Mouse (Mus musculus) forebrain, embryonic 11.5 days (tissue): Measurements from ENCODE around the gene Acy3. TPM values are rescaled to one million over a fixed set of nuclear protein-coding genes. Genes with fewer than 3 reads are reported as not detected.

Experiments
- ATAC-seq: fragments of 200-750 bp; cut with Nextera tagmentation; replicated peaks from 2 replicates; pipeline ENCODE4 v1.8.0; 2017; ENCODE audit warnings: moderate TSS enrichment; ENCODE audit not compliant: low FRiP score
- DNase-seq: peaks from one replicate; pipeline ENCODE4 v3.0.0-alpha.2; 2017; ENCODE audit warnings: low spot score
- H3K27ac ChIP-seq: fragments of 300-500 bp; sonication (generic); 2 replicates; pipeline ENCODE4 v1.5.1; 2014; ENCODE audit warnings: low read depth, low read length
- H3K27me3 ChIP-seq: fragments of 300-500 bp; sonication (generic); 2 replicates; pipeline ENCODE4 v1.6.1; 2014; ENCODE audit warnings: mild to moderate bottlenecking, low read length, mixed read lengths; ENCODE audit not compliant: control insufficient read depth, insufficient read depth
- H3K36me3 ChIP-seq: fragments of 300-500 bp; sonication (generic); 2 replicates; pipeline ENCODE4 v1.6.1; 2014; ENCODE audit warnings: mild to moderate bottlenecking, low read length, moderate library complexity, mixed read lengths; ENCODE audit not compliant: control insufficient read depth, insufficient read depth
- H3K4me1 ChIP-seq: fragments of 300-500 bp; sonication (generic); replicated peaks from 2 replicates; pipeline ENCODE4 v1.6.1; 2014; ENCODE audit warnings: low read length, mixed read lengths; ENCODE audit not compliant: control insufficient read depth, insufficient read depth
- H3K4me2 ChIP-seq: fragments of 300-500 bp; sonication (generic); 2 replicates; pipeline ENCODE4 v1.6.1; 2014; ENCODE audit warnings: low read depth, mild to moderate bottlenecking, low read length, moderate library complexity, mixed read lengths; ENCODE audit not compliant: severe bottlenecking
- H3K4me3 ChIP-seq: fragments of 300-500 bp; sonication (generic); 2 replicates; pipeline ENCODE4 v1.5.1; 2014; ENCODE audit warnings: low read depth, low read length
- H3K9ac ChIP-seq: fragments of 300-500 bp; sonication (generic); 2 replicates; pipeline ENCODE4 v1.6.1; 2014; ENCODE audit warnings: low read length
- H3K9me3 ChIP-seq: fragments of 300-500 bp; sonication (generic); 2 replicates; pipeline ENCODE4 v1.6.1; 2016; ENCODE audit warnings: low read length, mixed read lengths; ENCODE audit not compliant: control insufficient read depth
- WGBS: fragments of 180-500 bp; shearing (Covaris S2); extraction: QIAGEN DNeasy Blood & Tissue Kit; methylation state at CpG from one replicate; pipeline ENCODE4 v1.1.7; 2014; 5-methylcytosine and 5-hydroxymethylcytosine counted together
- polyA plus RNA-seq: library from polyadenylated mRNA; unstranded; fragments of >200 nt; fragmentation: Nextera tagmentation; extraction: Ambion mirVana; gene quantifications from 2 replicates; pipeline ENCODE4 v1.2.1, GENCODE M21; 2014

Acy3 gene
- polyA plus RNA-seq, 1 experiment from 2014 or later = 1.7 TPM

DNA sequence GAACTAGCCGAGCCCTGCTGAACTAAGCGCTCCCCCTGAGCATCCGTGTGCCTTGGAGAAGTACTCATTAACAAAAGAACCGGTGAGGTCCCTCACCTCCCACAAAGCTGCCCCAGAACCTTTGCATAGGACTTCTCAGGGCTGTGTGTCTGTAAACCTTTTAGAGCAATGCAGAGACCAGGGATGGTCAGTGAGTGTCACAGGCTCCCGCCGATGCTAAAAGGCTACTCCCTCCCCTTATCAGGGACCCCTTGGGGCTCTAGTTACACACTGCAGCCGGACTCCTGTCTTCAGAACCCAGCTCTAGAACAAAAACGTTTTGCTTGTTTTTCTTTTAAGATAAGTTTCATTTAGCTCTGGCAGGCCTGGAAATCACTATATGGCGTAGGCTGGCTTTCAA, 26.7 kb downstream of the Acy3 start:
- no peaks in the 10 kb centered on the region; the same call in 1 of the 2 replicates for H3K36me3 ChIP-seq
- ATAC-seq = no peak; the same call in 1 of the 2 replicates
- peaks cover 5% of the 10 kb centered on the region; the same call in 1 of the 2 replicates for H3K4me1 ChIP-seq
- no peaks in the 10 kb centered on the region for H3K27me3 ChIP-seq
- peak overlapping the region; percentile 59 for H3K9ac ChIP-seq
- H3K4me2 ChIP-seq = peak overlapping the region; percentile 52
- H3K9me3 ChIP-seq = no peaks in the 10 kb centered on the region
- 21% methylated on average over 9 of the region's 9 CpGs for WGBS
- no peak for DNase-seq
- peak overlapping the region; percentile 76 for H3K4me3 ChIP-seq
- H3K27ac ChIP-seq = no peak overlapping the region

DNA sequence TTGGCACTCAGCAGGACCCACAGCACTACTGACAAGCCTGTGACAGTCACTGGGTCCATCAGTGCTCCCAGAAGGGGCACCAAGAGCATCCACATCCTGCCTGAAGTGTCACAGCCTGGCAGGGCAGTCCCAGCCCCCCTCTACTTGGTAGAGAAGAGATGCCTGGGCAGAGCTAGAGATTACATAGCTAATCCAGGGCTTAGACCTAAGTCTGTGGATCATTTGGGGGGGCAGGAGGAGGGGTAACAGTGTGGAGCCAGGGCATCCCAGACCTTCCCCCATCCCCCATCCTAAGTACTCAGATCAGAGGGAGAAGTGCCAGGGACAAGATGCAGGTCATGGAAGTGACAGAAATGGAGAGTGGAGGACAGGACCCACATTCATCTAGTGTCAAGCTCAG, 28.4 kb downstream of the Acy3 start:
- Histone ChIP-seq H3K9ac (no peak overlapping the region), H3K4me2 (no peak overlapping the region), H3K36me3 (no peaks in the 10 kb centered on the region; the same call in 1 of the 2 replicates), H3K27me3 (no peaks in the 10 kb centered on the region), H3K4me3 (no peak overlapping the region), H3K9me3 (no peaks in the 10 kb centered on the region), H3K27ac (no peak overlapping the region), H3K4me1 (peaks cover 5% of the 10 kb centered on the region; the same call in 1 of the 2 replicates)
- no peak for DNase-seq
- ATAC-seq = no peak

DNA sequence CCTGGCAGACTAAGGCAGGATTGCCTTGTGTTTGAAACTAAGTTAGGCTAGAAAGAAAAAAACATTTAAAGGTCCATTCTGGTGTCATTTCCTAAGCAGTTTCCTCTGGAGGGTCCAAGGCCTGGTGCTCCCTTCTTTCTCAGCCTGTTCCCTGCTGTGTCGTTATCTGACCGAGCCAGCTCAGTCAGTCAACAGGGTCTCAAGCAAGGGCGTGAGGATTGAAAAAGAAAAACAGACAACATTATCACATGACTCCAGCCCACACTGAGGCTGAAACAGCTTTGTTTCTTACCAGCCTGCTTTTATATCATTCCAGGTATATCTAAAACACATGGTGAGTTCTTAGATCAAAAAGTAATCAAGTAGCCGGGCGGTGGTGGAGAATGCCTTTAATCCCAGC, 29.3 kb downstream of the Acy3 start:
- Histone ChIP-seq H3K27ac (no peak overlapping the region), H3K27me3 (no peaks in the 10 kb centered on the region), H3K4me2 (no peak overlapping the region), H3K36me3 (no peaks in the 10 kb centered on the region; the same call in 1 of the 2 replicates), H3K4me3 (no peak overlapping the region), H3K9me3 (no peaks in the 10 kb centered on the region), H3K4me1 (peaks cover 5% of the 10 kb centered on the region; the same call in 1 of the 2 replicates), H3K9ac (no peak overlapping the region)
- DNase-seq (no peak), ATAC-seq (no peak)
- WGBS = 66% methylated on average over 5 of the region's 5 CpGs

DNA sequence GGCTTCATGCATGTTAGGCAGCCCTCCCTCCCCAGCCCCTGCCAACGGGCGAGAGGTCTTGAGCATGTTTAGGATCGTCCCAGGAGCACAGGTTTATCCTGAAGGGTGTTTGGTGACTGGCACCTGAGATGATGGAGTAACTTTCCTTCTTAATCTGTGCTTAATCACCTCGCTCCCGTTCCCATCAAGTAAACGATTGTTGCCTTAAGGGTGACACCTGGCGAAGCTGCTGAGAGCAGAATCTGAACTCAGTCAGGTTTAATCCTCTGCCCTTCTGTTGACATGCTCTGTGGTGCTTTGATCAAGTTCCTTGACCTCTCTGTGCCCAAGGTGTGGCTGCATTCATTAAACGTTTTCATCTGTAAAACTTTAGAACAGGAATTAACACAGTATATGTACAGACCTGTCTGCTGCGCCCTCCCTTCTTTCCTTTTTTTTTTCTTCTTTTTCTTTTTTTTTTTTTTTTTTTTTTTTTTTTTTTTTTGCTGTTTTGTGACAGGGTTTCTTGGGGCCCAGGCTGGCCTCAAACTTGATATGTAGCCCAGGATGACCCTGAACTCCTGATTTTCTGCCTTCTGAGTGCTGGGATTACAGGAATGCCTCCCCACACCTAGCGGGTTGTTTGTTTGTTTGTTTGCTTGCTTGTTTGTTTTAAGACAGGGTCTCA, 31.7 kb downstream of the Acy3 start:
- Histone ChIP-seq H3K27me3 (no peaks in the 10 kb centered on the region), H3K36me3 (no peaks in the 10 kb centered on the region), H3K4me1 (no peaks in the 10 kb centered on the region; the same call in 1 of the 2 replicates), H3K27ac (no peak overlapping the region), H3K9me3 (no peaks in the 10 kb centered on the region), H3K4me3 (no peak overlapping the region), H3K9ac (no peak overlapping the region), H3K4me2 (no peak overlapping the region)
- ATAC-seq = no peak
- DNase-seq = no peak
- WGBS = 69% methylated on average over 10 of the region's 10 CpGs

DNA sequence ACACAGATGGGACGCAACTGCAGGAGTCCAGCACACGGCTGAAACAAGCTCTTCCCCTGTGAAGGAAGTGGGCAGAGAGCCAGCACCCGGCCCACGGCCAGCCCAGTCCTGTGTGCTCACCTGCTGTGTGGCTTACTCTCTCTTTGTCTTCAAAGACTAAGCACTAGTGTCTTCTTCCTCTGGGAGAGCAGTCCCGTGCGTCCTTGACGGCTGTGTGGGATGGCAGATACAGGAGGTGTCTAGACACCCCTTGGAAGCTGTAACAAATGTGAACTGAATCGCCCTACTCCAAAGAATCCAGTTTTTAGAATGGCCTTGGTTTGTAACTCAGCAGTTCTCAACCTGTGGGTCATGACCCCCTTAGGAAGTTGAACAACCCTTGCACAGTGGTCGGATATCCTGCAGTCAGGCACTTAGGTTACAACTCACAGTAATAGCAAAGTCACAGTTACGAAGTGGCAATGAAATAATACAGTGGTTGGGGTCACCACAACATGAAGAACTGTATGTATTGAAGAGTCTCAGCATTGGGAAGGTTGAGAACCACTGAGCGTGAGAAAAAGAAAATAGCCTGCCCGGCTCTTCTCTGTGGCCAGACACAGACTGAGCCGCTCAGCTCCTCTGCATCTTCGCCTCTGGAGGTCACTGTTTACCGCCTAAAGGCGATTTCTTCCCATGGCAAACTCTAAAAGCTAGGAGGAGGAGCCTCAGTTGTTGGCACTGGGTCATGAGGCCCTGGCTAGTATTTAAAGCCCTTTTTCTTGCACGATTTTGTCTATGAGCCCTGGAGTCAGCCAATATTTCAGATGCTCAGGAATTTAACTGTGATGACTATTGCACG, 32.6 kb downstream of the Acy3 start:
- no peak for ATAC-seq
- WGBS = 37% methylated on average over 18 of the region's 18 CpGs
- no peak overlapping the region for H3K4me3 ChIP-seq
- no peaks in the 10 kb centered on the region for H3K36me3 ChIP-seq
- H3K27me3 ChIP-seq = no peaks in the 10 kb centered on the region
- H3K4me2 ChIP-seq = no peak overlapping the region
- no peak overlapping the region for H3K27ac ChIP-seq
- DNase-seq = peak; percentile 72
- no peaks in the 10 kb centered on the region; the same call in 1 of the 2 replicates for H3K4me1 ChIP-seq
- no peak overlapping the region for H3K9ac ChIP-seq
- H3K9me3 ChIP-seq = no peaks in the 10 kb centered on the region

DNA sequence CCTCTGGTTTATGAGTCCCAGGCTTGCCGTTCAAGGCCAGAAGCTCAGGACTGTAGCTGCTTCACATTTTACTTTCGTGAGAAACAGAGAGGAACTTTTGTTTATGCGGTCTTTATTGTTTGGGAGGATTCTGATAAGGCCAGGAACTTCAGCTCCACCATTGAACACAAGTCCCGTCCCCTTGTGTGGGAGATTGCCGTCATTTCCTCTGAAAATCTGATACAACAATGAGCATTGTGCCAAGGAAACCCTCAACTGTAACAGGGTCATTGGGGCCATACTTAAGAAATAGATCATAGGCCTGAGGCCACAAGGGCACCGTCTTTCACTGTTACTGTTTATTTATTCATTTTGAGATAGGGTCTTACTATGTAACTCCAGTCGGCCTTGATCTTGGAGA, 36.8 kb downstream of the Acy3 start:
- no peaks in the 10 kb centered on the region; the same call in 1 of the 2 replicates for H3K9me3 ChIP-seq
- H3K4me1 ChIP-seq = no peaks in the 10 kb centered on the region; the same call in 1 of the 2 replicates
- no peaks in the 10 kb centered on the region for H3K36me3 ChIP-seq
- DNase-seq = no peak
- H3K4me2 ChIP-seq = no peak overlapping the region
- H3K4me3 ChIP-seq = no peak overlapping the region
- H3K27ac ChIP-seq = no peak overlapping the region
- no peaks in the 10 kb centered on the region for H3K27me3 ChIP-seq
- 79% methylated on average over 7 of the region's 7 CpGs for WGBS
- ATAC-seq = no peak
- H3K9ac ChIP-seq = no peak overlapping the region

DNA sequence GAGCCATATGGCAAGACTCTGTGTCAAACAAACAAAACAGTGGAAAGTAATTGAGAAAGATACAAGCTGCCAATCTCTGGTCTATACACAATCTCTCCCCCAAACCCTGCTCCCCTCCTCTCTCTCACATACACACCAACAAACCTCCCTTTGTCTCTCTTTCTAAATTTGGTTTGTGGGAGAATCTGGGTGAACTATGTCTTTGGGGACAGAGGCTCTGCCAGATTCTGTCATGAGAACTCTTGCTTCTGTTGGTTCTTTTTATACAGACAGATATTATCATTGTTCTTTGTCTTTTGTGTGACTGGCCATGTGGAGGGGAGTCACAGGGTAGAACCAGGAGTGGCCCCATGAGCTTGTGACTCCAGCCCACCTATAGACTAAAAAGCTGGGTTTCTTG, 41.2 kb downstream of the Acy3 start:
- no peak overlapping the region for H3K4me3 ChIP-seq
- no peak for DNase-seq
- no peaks in the 10 kb centered on the region for H3K36me3 ChIP-seq
- no peak overlapping the region for H3K4me2 ChIP-seq
- H3K27me3 ChIP-seq = no peaks in the 10 kb centered on the region
- no peak overlapping the region for H3K27ac ChIP-seq
- no peaks in the 10 kb centered on the region for H3K4me1 ChIP-seq
- no peaks in the 10 kb centered on the region; the same call in 1 of the 2 replicates for H3K9me3 ChIP-seq
- no peak for ATAC-seq
- H3K9ac ChIP-seq = no peak overlapping the region

DNA sequence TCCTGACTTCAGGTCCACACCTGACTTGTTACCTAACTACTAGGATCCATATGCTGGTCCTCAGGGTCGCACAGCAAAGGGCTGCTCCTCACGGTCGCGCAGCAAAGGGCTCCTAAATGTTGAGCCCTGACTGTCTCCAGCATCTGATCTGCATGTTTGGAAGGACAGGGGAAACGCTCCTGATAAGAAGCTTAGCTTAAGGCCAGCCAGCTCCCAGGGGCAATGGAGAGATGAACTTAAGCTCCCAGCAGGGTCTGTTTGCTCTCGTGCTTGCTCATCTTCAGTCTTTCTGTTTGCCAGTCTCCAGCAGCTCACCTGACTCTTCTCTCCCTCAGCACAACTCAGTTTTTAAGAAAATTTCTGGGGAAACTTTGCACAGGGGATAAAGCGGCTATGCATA, 46.3 kb downstream of the Acy3 start:
- H3K27ac ChIP-seq = no peak overlapping the region
- no peaks in the 10 kb centered on the region for H3K9me3 ChIP-seq
- H3K4me2 ChIP-seq = no peak overlapping the region
- no peak for DNase-seq
- ATAC-seq = no peak
- H3K4me1 ChIP-seq = peaks cover 3% of the 10 kb centered on the region
- WGBS = 53% methylated on average over 7 of the region's 7 CpGs
- H3K4me3 ChIP-seq = no peak overlapping the region
- H3K9ac ChIP-seq = no peak overlapping the region
- H3K36me3 ChIP-seq = no peaks in the 10 kb centered on the region; the same call in 1 of the 2 replicates
- H3K27me3 ChIP-seq = no peaks in the 10 kb centered on the region
